Mouse (Mus musculus) cortical plate, adult 2 months (tissue): ENCODE data around the gene Fam189a1.

Experiments
- CTCF ChIP-seq: fragments of 200-500 bp; IDR thresholded peaks from 2 replicates; pipeline ENCODE4 v1.5.1; 2011; ENCODE audit warnings: mild to moderate bottlenecking, control low read depth, low read length; ENCODE audit not compliant: insufficient read depth; ENCODE audit errors: extremely low read depth
- POLR2A ChIP-seq: fragments of 200-500 bp; IDR thresholded peaks from 2 replicates; pipeline ENCODE4 v1.6.1; 2011; ENCODE audit warnings: mild to moderate bottlenecking, low read length, control low read depth; ENCODE audit not compliant: insufficient read depth; ENCODE audit errors: extremely low read depth

DNA sequence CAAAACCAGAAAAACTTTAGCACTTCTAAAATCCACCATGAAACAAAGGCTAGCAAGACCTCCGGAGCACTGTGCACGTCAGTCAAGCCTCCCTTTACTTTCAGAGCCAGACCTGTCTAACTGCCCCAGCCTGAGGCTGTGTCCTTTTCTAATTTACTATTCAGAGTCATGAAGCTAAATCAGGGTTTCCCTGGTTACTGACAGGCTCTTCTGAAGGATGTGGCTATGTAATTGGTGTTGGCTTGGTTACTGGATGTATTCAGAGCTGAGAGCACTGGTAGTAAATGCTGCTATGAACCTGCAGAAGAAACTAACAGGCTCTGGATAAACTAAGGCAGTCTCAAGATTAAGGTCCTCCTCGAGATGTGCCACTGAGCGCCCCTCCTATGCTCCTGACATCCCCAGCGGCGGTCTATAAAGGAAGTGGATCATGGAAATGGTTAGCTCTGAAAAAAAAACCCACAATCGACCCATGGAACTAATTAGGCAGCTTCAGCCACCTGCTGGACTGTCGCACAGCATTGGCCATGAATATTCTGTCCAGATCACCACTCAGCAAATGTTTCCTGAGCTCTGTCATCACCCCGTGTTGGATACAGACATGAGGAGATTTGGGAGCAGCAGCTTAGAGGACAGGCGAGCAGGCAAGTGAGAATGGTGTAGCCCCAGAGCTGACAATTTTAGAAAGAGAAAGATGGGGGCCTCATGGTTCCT, 315.3 kb downstream of the Fam189a1 start:
- no peak for TF ChIP-seq CTCF
- TF ChIP-seq POLR2A: no peak
